9 mouse cellular contexts compared by ENCODE assay signal in genomic region chr13:54520221-54520620, GRCm38 (mm10). TPM values are rescaled to one million over a fixed set of nuclear protein-coding genes. Genes with fewer than 3 reads are reported as not detected.
A peak's percentile ranks its signal among the peaks of the same experiment; 100 is the strongest.
DNase-seq lines count a peak whose midpoint lies in the region; ATAC-seq and TF ChIP-seq lines count a peak whose summit lies in the region.
"Had no signal": no experiment of that assay in that cellular context is flagged by ENCODE, and none has a peak within 500 bp of the region (broad histone marks: within the 10 kb centered on the region; RNA-seq: fewer than 3 reads in every experiment).

No protein-coding gene starts in this region.

- TF ChIP-seq EP300 in stomach, postnatal 0 days (optimal IDR thresholded peaks at IDR 0.05): no peak

- no peak overlapping the region for H3K9ac ChIP-seq in stomach, postnatal 0 days (ENCODE audit: low read length)
- no peak overlapping the region for H3K9ac ChIP-seq in hindbrain, postnatal 0 days (replicated peaks; ENCODE audit: low read length)
- no peak overlapping the region for H3K9ac ChIP-seq in hindbrain, embryonic 11.5 days (ENCODE audit: low read depth, low read length)
- H3K9ac ChIP-seq: limb, embryonic 12.5 days had no signal

- ATAC-seq in stomach, postnatal 0 days (ENCODE audit: low FRiP score, low TSS enrichment): no peak
- no peak for ATAC-seq in hindbrain, postnatal 0 days
- ATAC-seq in hindbrain, embryonic 11.5 days (ENCODE audit: low FRiP score): no peak

- no peak overlapping the region for H3K27ac ChIP-seq in layer of hippocampus, adult 2 months
- no peak overlapping the region for H3K27ac ChIP-seq in stomach, postnatal 0 days (replicated peaks)
- H3K27ac ChIP-seq in hindbrain, postnatal 0 days: no peak overlapping the region
- no peak overlapping the region for H3K27ac ChIP-seq in hindbrain, embryonic 11.5 days (ENCODE audit: low read depth, low read length)
- H3K27ac ChIP-seq: limb, embryonic 12.5 days had no signal

- H3K4me1 ChIP-seq in stomach, postnatal 0 days (replicated peaks; ENCODE audit: control insufficient read depth, insufficient read depth): no peaks in the 10 kb centered on the region
- no peaks in the 10 kb centered on the region for H3K4me1 ChIP-seq in hindbrain, postnatal 0 days (ENCODE audit: insufficient read depth, low read length)
- no peaks in the 10 kb centered on the region for H3K4me1 ChIP-seq in hindbrain, embryonic 11.5 days (replicated peaks; ENCODE audit: control insufficient read depth, insufficient read depth, low read length)
- H3K4me1 ChIP-seq: limb, embryonic 12.5 days had no signal

- peak; percentile 66 for TF ChIP-seq CTCF in layer of hippocampus, adult 2 months (conservative IDR thresholded peaks at IDR 0.05)
- peak; percentile 53 for TF ChIP-seq CTCF in stomach, postnatal 0 days (IDR thresholded peaks at IDR 0.05; ENCODE audit: low read depth)
- TF ChIP-seq CTCF in hindbrain, postnatal 0 days (IDR thresholded peaks at IDR 0.05; ENCODE audit: low read depth): no peak; the same call in 1 of the 2 replicates

- H3K9me3 ChIP-seq in stomach, postnatal 0 days (ENCODE audit: control insufficient read depth, low read length): no peaks in the 10 kb centered on the region
- peaks cover 3% of the 10 kb centered on the region; the same call in 1 of the 2 replicates for H3K9me3 ChIP-seq in hindbrain, postnatal 0 days (ENCODE audit: low read length)
- no peaks in the 10 kb centered on the region for H3K9me3 ChIP-seq in hindbrain, embryonic 11.5 days (ENCODE audit: control insufficient read depth, low read length)
- H3K9me3 ChIP-seq: limb, embryonic 12.5 days had no signal

- WGBS in stomach, postnatal 0 days: 97% methylated on average over 4 of the region's 4 CpGs
- 93% methylated on average over 4 of the region's 4 CpGs for WGBS in hindbrain, postnatal 0 days
- WGBS in hindbrain, embryonic 11.5 days: 93% methylated on average over 4 of the region's 4 CpGs

- H3K36me3 ChIP-seq in stomach, postnatal 0 days (ENCODE audit: control insufficient read depth, insufficient read depth, low read length): peaks cover 3% of the 10 kb centered on the region; the same call in 1 of the 2 replicates
- peaks cover 15% of the 10 kb centered on the region; the same call in 1 of the 2 replicates for H3K36me3 ChIP-seq in hindbrain, postnatal 0 days (ENCODE audit: insufficient read depth, low read length)
- H3K36me3 ChIP-seq in hindbrain, embryonic 11.5 days (ENCODE audit: control insufficient read depth, insufficient read depth, low read length): 0 out of 2 replicates have a peak, but pooled peaks cover 2% of the 10 kb centered on the region

- H3K4me3 ChIP-seq in layer of hippocampus, adult 2 months: no peak overlapping the region
- no peak overlapping the region for H3K4me3 ChIP-seq in stomach, postnatal 0 days (ENCODE audit: low read depth, low read length)
- no peak overlapping the region for H3K4me3 ChIP-seq in hindbrain, postnatal 0 days (ENCODE audit: low read length)
- H3K4me3 ChIP-seq in hindbrain, embryonic 11.5 days (ENCODE audit: low read depth, low read length): no peak overlapping the region
- H3K4me3 ChIP-seq: limb, embryonic 12.5 days had no signal

- DNase-seq in layer of hippocampus, adult 2 months (ENCODE audit: low spot score in 2 of 2): no peak
- DNase-seq in layer of hippocampus, adult 9-10 months (ENCODE audit: low spot score): no peak
- peak; percentile 47 for DNase-seq in T-cell, adult 2 months (ENCODE audit: low spot score)
- peak; percentile 19 for DNase-seq in kidney, postnatal 14 days
- no peak for DNase-seq in stomach, postnatal 0 days (ENCODE audit: low spot score)
- DNase-seq in hindbrain, postnatal 0 days (ENCODE audit: low spot score): no peak
- DNase-seq in urinary bladder, adult 2 months (ENCODE audit: low spot score): no peak
- DNase-seq in hindbrain, embryonic 11.5 days (ENCODE audit: low spot score): no peak

- H3K4me2 ChIP-seq in stomach, postnatal 0 days (replicated peaks; ENCODE audit: low read depth): no peak overlapping the region
- H3K4me2 ChIP-seq in hindbrain, postnatal 0 days (ENCODE audit: low read depth, low read length): no peak overlapping the region
- H3K4me2 ChIP-seq in hindbrain, embryonic 11.5 days (replicated peaks; ENCODE audit: low read depth, low read length): no peak overlapping the region
- H3K4me2 ChIP-seq: limb, embryonic 12.5 days had no signal

- no peaks in the 10 kb centered on the region for H3K27me3 ChIP-seq in stomach, postnatal 0 days (ENCODE audit: control insufficient read depth, insufficient read depth, low read length)
- H3K27me3 ChIP-seq in hindbrain, postnatal 0 days (ENCODE audit: insufficient read depth, low read length): no peaks in the 10 kb centered on the region
- no peaks in the 10 kb centered on the region for H3K27me3 ChIP-seq in hindbrain, embryonic 11.5 days (ENCODE audit: control insufficient read depth, insufficient read depth, low read length)
- H3K27me3 ChIP-seq: limb, embryonic 12.5 days had no signal

RNA-seq across cellular contexts. Expression of gene Simc1, which starts 16.6 kb away (rescaled TPM):
- total RNA-seq in layer of hippocampus, adult 2 months (2021): 10 to 100 TPM; 14.8 to 19.1 TPM
- polyA plus RNA-seq in stomach, postnatal 0 days (2015; fragmentation: Nextera tagmentation; extraction: Ambion mirVana): 2.6 and 2.8 TPM in 2 replicates
- 17.1 and 18.3 TPM in 2 replicates for total RNA-seq in hindbrain, postnatal 0 days (2014; rRNA removed)
- 9.3 and 9.5 TPM in 2 replicates for polyA plus RNA-seq in hindbrain, postnatal 0 days (2015; fragmentation: Nextera tagmentation; extraction: Ambion mirVana)
- polyA plus RNA-seq in urinary bladder, adult 2 months (2012; rRNA removed): 5.4 and 5.8 TPM in 2 replicates
- 19.7 TPM in 2 replicates for polyA plus RNA-seq in hindbrain, embryonic 11.5 days (2014; fragmentation: Nextera tagmentation; extraction: Ambion mirVana)

RNA-seq across cellular contexts. Expression of gene 4833439L19Rik, which starts 45.0 kb away (rescaled TPM):
- 100 to 1,000 TPM; 152 to 159 TPM for total RNA-seq in layer of hippocampus, adult 2 months (2021)
- 87.0 and 96.8 TPM in 2 replicates for polyA plus RNA-seq in stomach, postnatal 0 days (2015; fragmentation: Nextera tagmentation; extraction: Ambion mirVana)
- total RNA-seq in hindbrain, postnatal 0 days (2014; rRNA removed): 248 and 278 TPM in 2 replicates
- polyA plus RNA-seq in hindbrain, postnatal 0 days (2015; fragmentation: Nextera tagmentation; extraction: Ambion mirVana): 221 and 231 TPM in 2 replicates
- 101 and 105 TPM in 2 replicates for polyA plus RNA-seq in urinary bladder, adult 2 months (2012; rRNA removed)
- 262 and 268 TPM in 2 replicates for polyA plus RNA-seq in hindbrain, embryonic 11.5 days (2014; fragmentation: Nextera tagmentation; extraction: Ambion mirVana)

RNA-seq across cellular contexts. Expression of gene Thoc3, which starts 51.6 kb away (rescaled TPM):
- total RNA-seq in layer of hippocampus, adult 2 months (2021): 10 to 100 TPM; 34.9 to 39.8 TPM
- 50.0 and 52.4 TPM in 2 replicates for polyA plus RNA-seq in stomach, postnatal 0 days (2015; fragmentation: Nextera tagmentation; extraction: Ambion mirVana)
- 67.2 and 120 TPM in 2 replicates for total RNA-seq in hindbrain, postnatal 0 days (2014; rRNA removed)
- 107 and 108 TPM in 2 replicates for polyA plus RNA-seq in hindbrain, postnatal 0 days (2015; fragmentation: Nextera tagmentation; extraction: Ambion mirVana)
- polyA plus RNA-seq in urinary bladder, adult 2 months (2012; rRNA removed): 17.7 and 20.9 TPM in 2 replicates
- 142 and 143 TPM in 2 replicates for polyA plus RNA-seq in hindbrain, embryonic 11.5 days (2014; fragmentation: Nextera tagmentation; extraction: Ambion mirVana)

RNA-seq across cellular contexts. Expression of gene Arl10, which starts 54.6 kb away (rescaled TPM):
- total RNA-seq in layer of hippocampus, adult 2 months (2021): 10 to 100 TPM; 30.5 to 34.0 TPM
- polyA plus RNA-seq in stomach, postnatal 0 days (2015; fragmentation: Nextera tagmentation; extraction: Ambion mirVana): 13.3 and 14.4 TPM in 2 replicates
- 159 and 240 TPM in 2 replicates for total RNA-seq in hindbrain, postnatal 0 days (2014; rRNA removed)
- 66.3 and 69.7 TPM in 2 replicates for polyA plus RNA-seq in hindbrain, postnatal 0 days (2015; fragmentation: Nextera tagmentation; extraction: Ambion mirVana)
- polyA plus RNA-seq in urinary bladder, adult 2 months (2012; rRNA removed): 28.7 and 39.4 TPM in 2 replicates
- 28.4 and 39.1 TPM in 2 replicates for polyA plus RNA-seq in hindbrain, embryonic 11.5 days (2014; fragmentation: Nextera tagmentation; extraction: Ambion mirVana)

Comparison
In these comparisons a context has a peak if more than half of its experiments do, and no peak if none do; other contexts are left out.
1. DNase-seq: peak in T-cell, adult 2 months (single experiment) and kidney, postnatal 14 days (single experiment); none in layer of hippocampus, adult 2 months (0 of 2), layer of hippocampus, adult 9-10 months (single experiment), stomach, postnatal 0 days (single experiment), hindbrain, postnatal 0 days (single experiment), urinary bladder, adult 2 months (single experiment) and hindbrain, embryonic 11.5 days (single experiment).